Mouse (Mus musculus) embryonic facial prominence, embryonic 11.5 days (tissue): ENCODE measurements at regions not wholly inside any gene's neighbourhood (a gene's known extent, or its start where the extent isn't known, plus 50 kb on each side); places are given as distances from the start of the nearest gene placed in this dataset.

ENCODE experiments used
- ATAC-seq: fragments of 200-750 bp; cut with Nextera tagmentation; replicated peaks from 2 replicates; pipeline ENCODE4 v1.8.0; 2017; ENCODE audit warnings: low read depth; ENCODE audit not compliant: insufficient number of reproducible peaks, low FRiP score, low TSS enrichment
- DNase-seq: peaks from one replicate; pipeline ENCODE4 v3.0.0-alpha.2; 2015; ENCODE audit warnings: low spot score
- H3K27ac ChIP-seq: fragments of 300-500 bp; sonication (generic); replicated peaks from 2 replicates; pipeline ENCODE4 v1.5.1; 2014; ENCODE audit warnings: mild to moderate bottlenecking, low read depth, low read length, control low read depth
- H3K27me3 ChIP-seq: fragments of 300-500 bp; sonication (generic); 2 replicates; pipeline ENCODE4 v1.6.1; 2014; ENCODE audit warnings: mild to moderate bottlenecking, low read length, moderate library complexity, mixed read lengths; ENCODE audit not compliant: control insufficient read depth, insufficient read depth
- H3K36me3 ChIP-seq: fragments of 300-500 bp; sonication (generic); replicated peaks from 2 replicates; pipeline ENCODE4 v1.6.1; 2014; ENCODE audit warnings: low read depth, mild to moderate bottlenecking, low read length, moderate library complexity, mixed read lengths; ENCODE audit not compliant: control insufficient read depth, insufficient read depth
- H3K4me1 ChIP-seq: fragments of 300-500 bp; sonication (generic); 2 replicates; pipeline ENCODE4 v1.6.1; 2014; ENCODE audit warnings: low read length, mixed read lengths; ENCODE audit not compliant: control insufficient read depth, insufficient read depth
- H3K4me2 ChIP-seq: fragments of 300-500 bp; sonication (generic); 2 replicates; pipeline ENCODE4 v1.6.1; 2014; ENCODE audit warnings: low read depth, mild to moderate bottlenecking, control low read depth, low read length, moderate library complexity
- H3K4me3 ChIP-seq: fragments of 300-500 bp; sonication (generic); 2 replicates; pipeline ENCODE4 v1.5.1; 2014; ENCODE audit warnings: low read depth, low read length, control low read depth
- H3K9ac ChIP-seq: fragments of 300-500 bp; sonication (generic); replicated peaks from 2 replicates; pipeline ENCODE4 v1.6.1; 2014; ENCODE audit warnings: mild to moderate bottlenecking, control low read depth, low read length
- H3K9me3 ChIP-seq: fragments of 300-500 bp; sonication (generic); replicated peaks from 2 replicates; pipeline ENCODE4 v1.6.1; 2016; ENCODE audit warnings: mild to moderate bottlenecking, low read length, inconsistent platforms, mixed read lengths; ENCODE audit not compliant: control insufficient read depth
- WGBS: fragments of 180-500 bp; shearing (Covaris S2); extraction: QIAGEN DNeasy Blood & Tissue Kit; methylation state at CpG from one replicate; pipeline ENCODE4 v1.1.7; 2014; 5-methylcytosine and 5-hydroxymethylcytosine counted together

- H3K4me3 ChIP-seq = no peak overlapping the region
- 79% methylated on average over 4 of the region's 4 CpGs for WGBS
- ATAC-seq = no peak
- no peak overlapping the region for H3K27ac ChIP-seq
- no peaks in the 10 kb centered on the region for H3K4me1 ChIP-seq
- no peak overlapping the region for H3K9ac ChIP-seq
- no peak overlapping the region for H3K4me2 ChIP-seq
- DNase-seq = no peak
- H3K9me3 ChIP-seq = no peaks in the 10 kb centered on the region
- H3K27me3 ChIP-seq = no peaks in the 10 kb centered on the region
- H3K36me3 ChIP-seq = no peaks in the 10 kb centered on the region
Measured at GRCm38 (mm10) chr6:4349953-4350352, 154.7 kb upstream of the Col1a2 start.

DNA sequence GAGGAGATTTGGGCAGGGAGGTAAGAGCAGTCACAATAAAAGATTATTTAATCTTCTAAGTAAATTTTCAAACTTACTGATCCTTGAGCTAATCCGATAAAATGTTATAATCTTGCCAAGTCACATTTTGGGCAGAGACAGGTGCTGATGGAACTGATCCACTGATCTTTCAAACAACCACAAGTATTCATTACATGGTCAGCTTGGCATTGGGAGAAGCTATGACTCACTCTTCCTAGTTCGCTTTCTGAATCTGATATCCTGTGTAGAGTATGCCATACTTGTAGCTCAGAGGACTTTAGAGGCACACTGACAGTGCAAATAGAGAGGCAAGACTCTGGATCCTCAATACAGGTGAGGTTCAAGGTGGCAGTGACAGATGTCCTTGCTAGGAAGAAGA is 142.4 kb upstream of the Col1a2 start:
- 87% methylated on average over 2 of the region's 2 CpGs for WGBS
- no peaks in the 10 kb centered on the region for H3K27me3 ChIP-seq
- ATAC-seq = no peak

GRCm38 (mm10) chr6:4375465-4376037 is 129.1 kb upstream of the Col1a2 start:
- ATAC-seq (no peak), DNase-seq (no peak)
- Histone ChIP-seq H3K4me2 (no peak overlapping the region), H3K27ac (no peak overlapping the region), H3K9me3 (no peaks in the 10 kb centered on the region), H3K9ac (no peak overlapping the region), H3K27me3 (no peaks in the 10 kb centered on the region), H3K36me3 (no peaks in the 10 kb centered on the region), H3K4me3 (no peak overlapping the region), H3K4me1 (no peaks in the 10 kb centered on the region)
- WGBS = 58% methylated on average over 12 of the region's 12 CpGs

More for the DNA sequence above, 142.4 kb upstream of the Col1a2 start:
- Histone ChIP-seq H3K9ac (no peak overlapping the region), H3K4me2 (no peak overlapping the region), H3K4me1 (no peaks in the 10 kb centered on the region), H3K4me3 (no peak overlapping the region), H3K36me3 (no peaks in the 10 kb centered on the region), H3K27ac (no peak overlapping the region), H3K9me3 (no peaks in the 10 kb centered on the region)
- DNase-seq = no peak

DNA sequence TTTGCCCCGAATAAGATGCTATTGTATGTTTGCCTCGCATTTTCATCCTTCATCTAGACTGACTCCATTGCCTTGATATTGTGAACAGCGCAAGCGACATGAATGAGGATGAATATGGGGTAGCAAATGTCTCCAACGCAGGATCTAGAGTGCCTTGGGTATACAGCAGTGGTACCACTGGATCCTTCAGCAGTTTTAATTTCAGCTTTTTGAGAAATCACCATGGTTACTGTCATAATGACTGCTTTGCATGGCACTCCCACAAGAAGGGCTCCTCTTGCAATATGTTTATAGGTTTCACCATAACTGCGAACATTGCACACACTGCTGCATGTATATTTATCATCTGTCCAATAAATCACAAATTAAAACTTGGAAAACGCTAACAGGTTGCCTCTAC is 107.8 kb upstream of the Col1a2 start:
- H3K9ac ChIP-seq = no peak overlapping the region
- no peak for DNase-seq
- no peaks in the 10 kb centered on the region for H3K36me3 ChIP-seq
- H3K27me3 ChIP-seq = no peaks in the 10 kb centered on the region
- H3K4me1 ChIP-seq = no peaks in the 10 kb centered on the region
- H3K4me2 ChIP-seq = no peak overlapping the region
- no peak overlapping the region for H3K4me3 ChIP-seq
- WGBS = 89% methylated on average over 7 of the region's 7 CpGs
- H3K9me3 ChIP-seq = no peaks in the 10 kb centered on the region
- H3K27ac ChIP-seq = no peak overlapping the region
- no peak for ATAC-seq

- Histone ChIP-seq H3K27ac (no peak overlapping the region), H3K9ac (no peak overlapping the region), H3K4me2 (no peak overlapping the region), H3K4me3 (no peak overlapping the region), H3K27me3 (no peaks in the 10 kb centered on the region), H3K36me3 (no peaks in the 10 kb centered on the region), H3K4me1 (no peaks in the 10 kb centered on the region), H3K9me3 (no peaks in the 10 kb centered on the region)
- no peak for DNase-seq
- no peak for ATAC-seq
- WGBS = 79% methylated on average over 16 of the region's 16 CpGs
Measured at GRCm38 (mm10) chr6:4397695-4398598, 106.7 kb upstream of the Col1a2 start.

DNA sequence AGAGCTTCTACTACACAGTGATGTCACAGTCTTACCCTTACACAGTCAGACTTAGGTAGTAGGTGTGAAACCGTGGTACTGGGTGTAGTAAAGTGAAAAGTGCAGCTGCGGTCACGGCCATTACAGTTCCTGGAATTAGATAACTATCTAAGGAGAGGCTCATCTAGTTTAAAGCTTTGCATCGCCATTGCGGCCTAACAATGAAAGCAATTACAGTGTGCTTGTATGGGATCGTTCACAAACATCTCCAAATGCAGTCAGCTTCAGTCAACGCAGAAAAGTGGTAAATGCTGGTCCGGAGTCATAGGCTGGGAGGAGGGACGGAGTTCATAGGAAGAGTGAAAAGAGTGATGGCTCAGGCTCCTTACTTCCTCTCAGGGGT is 106.0 kb upstream of the Col1a2 start:
- no peak for DNase-seq
- no peak for ATAC-seq
- WGBS = 87% methylated on average over 9 of the region's 9 CpGs

GRCm38 (mm10) chr6:4405301-4405700 is 99.3 kb upstream of the Col1a2 start:
- Histone ChIP-seq H3K9me3 (no peaks in the 10 kb centered on the region), H3K9ac (no peak overlapping the region), H3K36me3 (no peaks in the 10 kb centered on the region), H3K4me1 (no peaks in the 10 kb centered on the region), H3K4me2 (no peak overlapping the region), H3K27ac (no peak overlapping the region), H3K27me3 (no peaks in the 10 kb centered on the region), H3K4me3 (no peak overlapping the region)
- 91% methylated on average over 3 of the region's 3 CpGs for WGBS
- DNase-seq (no peak), ATAC-seq (no peak)

More for the DNA sequence above, 106.0 kb upstream of the Col1a2 start:
- Histone ChIP-seq H3K9ac (no peak overlapping the region), H3K4me3 (no peak overlapping the region), H3K4me2 (no peak overlapping the region), H3K27me3 (no peaks in the 10 kb centered on the region), H3K4me1 (no peaks in the 10 kb centered on the region), H3K9me3 (no peaks in the 10 kb centered on the region), H3K27ac (no peak overlapping the region), H3K36me3 (no peaks in the 10 kb centered on the region)

- peak; percentile 74 for DNase-seq
- Histone ChIP-seq H3K9me3 (no peaks in the 10 kb centered on the region), H3K27me3 (no peaks in the 10 kb centered on the region), H3K9ac (no peak overlapping the region), H3K4me2 (no peak overlapping the region), H3K36me3 (no peaks in the 10 kb centered on the region), H3K4me1 (no peaks in the 10 kb centered on the region), H3K4me3 (no peak overlapping the region), H3K27ac (no peak overlapping the region)
- 48% methylated on average over 3 of the region's 3 CpGs for WGBS
- ATAC-seq = no peak
Measured at GRCm38 (mm10) chr6:4407748-4408147, 96.9 kb upstream of the Col1a2 start.
